Mouse (Mus musculus) forebrain, embryonic 15.5 days (tissue): ENCODE measurements at regions not wholly inside any gene's neighbourhood (a gene's known extent, or its start where the extent isn't known, plus 50 kb on each side); places are given as distances from the start of the nearest gene placed in this dataset.

Experiments
- ATAC-seq: fragments of 200-750 bp; cut with Nextera tagmentation; replicated peaks from 2 replicates; pipeline ENCODE4 v1.8.0; 2017; ENCODE audit warnings: mild to moderate bottlenecking, moderate TSS enrichment, moderate library complexity
- H3K27ac ChIP-seq: fragments of 300-500 bp; sonication (generic); replicated peaks from 2 replicates; pipeline ENCODE4 v1.5.1; 2015; ENCODE audit warnings: mild to moderate bottlenecking, inconsistent platforms
- H3K27me3 ChIP-seq: fragments of 300-500 bp; sonication (generic); 2 replicates; pipeline ENCODE4 v1.6.1; 2015; ENCODE audit warnings: inconsistent platforms
- H3K36me3 ChIP-seq: fragments of 300-500 bp; sonication (generic); 2 replicates; pipeline ENCODE4 v1.6.1; 2015; ENCODE audit warnings: mild to moderate bottlenecking, inconsistent platforms
- H3K4me1 ChIP-seq: fragments of 300-500 bp; sonication (generic); 2 replicates; pipeline ENCODE4 v1.6.1; 2015; ENCODE audit warnings: inconsistent platforms
- H3K4me2 ChIP-seq: fragments of 300-500 bp; sonication (generic); replicated peaks from 2 replicates; pipeline ENCODE4 v1.6.1; 2015; ENCODE audit warnings: mild to moderate bottlenecking, inconsistent platforms
- H3K4me3 ChIP-seq: fragments of 300-500 bp; sonication (generic); 2 replicates; pipeline ENCODE4 v1.5.1; 2015; ENCODE audit warnings: mild to moderate bottlenecking, inconsistent platforms
- H3K9ac ChIP-seq: fragments of 300-500 bp; sonication (generic); replicated peaks from 2 replicates; pipeline ENCODE4 v1.6.1; 2015; ENCODE audit warnings: mild to moderate bottlenecking, inconsistent platforms
- H3K9me3 ChIP-seq: fragments of 300-500 bp; sonication (generic); 2 replicates; pipeline ENCODE4 v1.6.1; 2016; ENCODE audit warnings: inconsistent platforms
- WGBS: fragments of 180-500 bp; shearing (Covaris S2); methylation state at CpG from one replicate; pipeline ENCODE4 v1.1.7; 2015; ENCODE audit warnings: mixed read lengths; 5-methylcytosine and 5-hydroxymethylcytosine counted together

GRCm38 (mm10) chr15:68394157-68394556 is 1893.4 kb upstream of the Lrrc6 start:
- H3K4me1 ChIP-seq = no peaks in the 10 kb centered on the region
- H3K36me3 ChIP-seq = no peaks in the 10 kb centered on the region
- no peak overlapping the region for H3K4me3 ChIP-seq
- H3K4me2 ChIP-seq = no peak overlapping the region
- H3K9ac ChIP-seq = no peak overlapping the region
- no peak overlapping the region for H3K27ac ChIP-seq
- no peaks in the 10 kb centered on the region for H3K27me3 ChIP-seq
- H3K9me3 ChIP-seq = no peaks in the 10 kb centered on the region
- WGBS = 97% methylated on average over 4 of the region's 4 CpGs
- ATAC-seq = no peak

GRCm38 (mm10) chr15:68391737-68392136 is 1891.0 kb upstream of the Lrrc6 start:
- H3K27ac ChIP-seq = no peak overlapping the region
- no peak overlapping the region for H3K9ac ChIP-seq
- no peaks in the 10 kb centered on the region for H3K9me3 ChIP-seq
- no peaks in the 10 kb centered on the region for H3K4me1 ChIP-seq
- no peaks in the 10 kb centered on the region for H3K36me3 ChIP-seq
- H3K4me3 ChIP-seq = no peak overlapping the region
- WGBS = 59% methylated on average over 1 of the region's 1 CpGs
- no peak for ATAC-seq
- no peak overlapping the region for H3K4me2 ChIP-seq
- no peaks in the 10 kb centered on the region for H3K27me3 ChIP-seq

DNA sequence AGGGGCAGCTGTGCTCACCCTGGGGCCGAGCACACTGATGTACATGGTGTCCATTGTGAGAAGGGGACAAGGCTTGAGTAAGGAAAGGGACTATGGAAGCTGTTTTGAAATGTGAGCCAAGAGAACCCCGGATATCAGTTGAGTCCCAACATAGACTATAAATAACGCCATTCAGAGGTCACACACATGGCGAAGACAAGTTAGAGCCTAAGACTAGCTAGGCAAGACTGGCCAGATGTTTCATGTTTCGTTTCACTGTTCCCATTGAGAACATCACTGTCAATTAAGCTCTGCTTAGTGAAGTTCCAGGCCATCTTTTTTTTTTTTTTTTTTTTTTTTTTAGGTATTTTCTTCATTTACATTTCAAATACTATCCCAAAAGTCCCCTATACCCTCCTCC is 1889.1 kb upstream of the Lrrc6 start:
- no peaks in the 10 kb centered on the region for H3K9me3 ChIP-seq
- no peak overlapping the region for H3K27ac ChIP-seq
- no peak overlapping the region for H3K4me3 ChIP-seq
- 87% methylated on average over 5 of the region's 5 CpGs for WGBS
- no peaks in the 10 kb centered on the region for H3K27me3 ChIP-seq
- no peak for ATAC-seq
- no peak overlapping the region for H3K9ac ChIP-seq
- H3K4me2 ChIP-seq = no peak overlapping the region
- H3K4me1 ChIP-seq = no peaks in the 10 kb centered on the region
- H3K36me3 ChIP-seq = no peaks in the 10 kb centered on the region

DNA sequence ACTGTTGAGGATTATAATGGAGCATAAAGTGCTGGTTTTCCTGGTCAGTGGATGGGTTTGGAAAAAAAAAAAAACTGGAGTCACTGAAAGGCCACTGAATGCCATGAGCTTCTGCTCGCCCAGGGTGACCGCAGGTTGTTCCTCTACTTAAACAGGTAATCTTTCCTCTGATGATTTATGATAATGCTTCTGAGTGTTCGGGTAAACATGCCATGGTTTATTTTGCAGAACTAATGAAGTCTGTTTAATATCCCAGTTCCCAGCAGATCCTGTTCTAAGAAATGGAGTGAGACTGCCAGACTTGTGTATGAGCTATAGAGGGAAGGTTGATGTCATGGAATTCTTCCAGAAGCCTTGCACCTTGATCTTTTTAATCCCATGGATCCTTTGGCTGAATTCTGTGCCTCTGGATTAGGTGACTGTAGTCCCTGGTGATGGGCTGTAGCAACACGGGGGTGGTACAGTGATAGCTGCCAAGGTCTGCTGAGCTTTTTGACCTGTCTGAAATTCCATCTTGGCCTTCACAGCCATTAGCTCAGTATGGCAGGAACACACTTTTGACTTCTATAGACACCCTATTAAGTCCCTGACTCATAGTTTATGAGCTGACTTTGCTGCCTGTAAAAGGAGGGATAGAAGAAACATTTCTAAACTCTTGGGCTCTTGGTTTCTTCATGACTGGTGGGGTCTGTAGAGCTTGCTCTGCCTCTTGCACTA is 1886.8 kb upstream of the Lrrc6 start:
- no peak for ATAC-seq
- H3K36me3 ChIP-seq = no peaks in the 10 kb centered on the region
- H3K27me3 ChIP-seq = no peaks in the 10 kb centered on the region
- 92% methylated on average over 4 of the region's 4 CpGs for WGBS
- H3K9ac ChIP-seq = no peak overlapping the region
- no peak overlapping the region for H3K4me3 ChIP-seq
- no peak overlapping the region for H3K4me2 ChIP-seq
- no peaks in the 10 kb centered on the region for H3K9me3 ChIP-seq
- H3K27ac ChIP-seq = no peak overlapping the region
- H3K4me1 ChIP-seq = no peaks in the 10 kb centered on the region

- Histone ChIP-seq H3K36me3 (no peaks in the 10 kb centered on the region), H3K4me1 (no peaks in the 10 kb centered on the region), H3K4me2 (no peak overlapping the region), H3K9ac (no peak overlapping the region), H3K27me3 (no peaks in the 10 kb centered on the region), H3K9me3 (no peaks in the 10 kb centered on the region), H3K4me3 (no peak overlapping the region), H3K27ac (no peak overlapping the region)
- 57% methylated on average over 10 of the region's 10 CpGs for WGBS
- ATAC-seq = no peak
These were observed 1884.0 kb upstream of the Lrrc6 start for GRCm38 (mm10) chr15:68384571-68385335.

DNA sequence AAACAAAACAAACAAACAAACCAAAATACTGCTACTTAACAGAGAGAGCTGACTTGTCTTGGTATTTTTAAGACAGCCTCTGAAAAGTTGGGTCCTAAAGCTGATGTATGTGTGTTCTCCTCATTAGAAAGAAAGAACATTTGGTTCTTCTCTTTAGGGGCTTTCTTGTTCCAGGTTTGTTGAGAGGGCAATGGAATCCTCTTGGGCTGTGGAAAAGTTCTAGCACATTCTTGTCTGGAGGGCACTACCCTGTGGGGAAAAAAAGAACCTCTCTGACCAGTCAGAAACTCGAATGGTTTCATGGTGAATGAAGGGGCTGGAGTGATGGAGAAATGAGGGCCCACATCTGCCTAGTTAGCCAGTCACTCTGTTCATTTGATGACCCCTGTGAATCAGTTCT is 1874.5 kb upstream of the Lrrc6 start:
- Histone ChIP-seq H3K9ac (no peak overlapping the region), H3K27me3 (no peaks in the 10 kb centered on the region), H3K9me3 (no peaks in the 10 kb centered on the region), H3K27ac (no peak overlapping the region), H3K4me2 (no peak overlapping the region), H3K36me3 (no peaks in the 10 kb centered on the region), H3K4me3 (no peak overlapping the region), H3K4me1 (no peaks in the 10 kb centered on the region)
- 48% methylated on average over 1 of the region's 1 CpGs for WGBS
- no peak for ATAC-seq

DNA sequence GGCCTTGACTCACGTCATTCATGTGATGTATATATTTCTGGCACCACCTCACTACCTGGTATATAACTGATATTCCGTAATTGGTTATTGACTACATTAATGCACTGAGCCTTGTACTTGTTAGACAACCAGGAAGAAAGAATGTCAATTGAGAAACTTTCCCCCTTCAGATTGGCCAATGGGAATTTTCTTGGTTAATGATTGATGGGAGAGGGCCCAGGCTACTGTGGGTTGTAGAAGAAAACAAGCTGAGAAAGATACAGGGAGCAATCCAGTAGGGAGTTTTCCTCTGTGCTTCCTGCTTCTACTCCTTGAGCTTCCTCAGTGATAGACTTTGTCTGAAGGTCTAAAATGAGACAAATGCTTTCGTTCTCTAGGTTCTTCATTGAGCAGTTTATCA is 1866.1 kb upstream of the Lrrc6 start:
- H3K36me3 ChIP-seq = no peaks in the 10 kb centered on the region
- H3K9ac ChIP-seq = no peak overlapping the region
- no peak overlapping the region for H3K4me2 ChIP-seq
- WGBS = 84% methylated on average over 3 of the region's 3 CpGs
- H3K4me1 ChIP-seq = peaks cover 5% of the 10 kb centered on the region
- H3K4me3 ChIP-seq = no peak overlapping the region
- ATAC-seq = no peak
- no peak overlapping the region for H3K27ac ChIP-seq
- no peaks in the 10 kb centered on the region for H3K9me3 ChIP-seq
- H3K27me3 ChIP-seq = no peaks in the 10 kb centered on the region

DNA sequence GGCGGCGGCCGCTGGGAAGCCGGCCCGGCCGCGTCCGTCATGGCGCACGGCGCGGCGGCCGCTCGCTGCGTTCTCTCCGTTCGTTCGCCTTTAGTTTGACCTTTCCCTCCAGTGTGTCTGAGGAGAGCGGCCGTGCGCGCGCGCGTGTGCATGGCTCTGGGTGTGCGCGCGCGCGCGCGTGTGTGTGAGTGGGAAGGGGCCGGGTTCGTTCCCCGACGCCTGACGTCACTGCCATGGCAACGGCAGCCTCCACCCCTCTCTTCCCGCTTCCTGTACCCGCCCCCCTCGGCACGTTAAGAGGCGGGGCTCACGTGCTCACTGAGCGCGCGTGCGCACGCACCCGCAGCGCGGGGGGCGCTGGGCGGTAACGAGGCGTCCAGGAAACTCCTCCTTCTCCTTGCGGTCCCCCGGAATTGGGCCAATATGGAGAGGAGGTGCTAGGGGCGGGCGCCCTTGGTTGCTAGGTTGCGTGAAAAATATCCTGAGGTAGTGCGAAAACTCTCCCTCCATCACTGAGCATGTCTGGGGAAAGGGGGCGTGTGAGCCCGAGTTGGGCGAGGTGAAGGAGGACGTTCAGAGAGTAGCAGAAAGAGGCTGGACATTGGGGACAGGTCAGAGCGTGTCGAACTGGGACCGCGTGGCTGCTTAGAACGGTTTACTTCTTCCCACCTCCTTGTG is 1862.5 kb upstream of the Lrrc6 start:
- H3K4me3 ChIP-seq = peak overlapping the region; percentile 90
- peak overlapping the region; percentile 60 for H3K4me2 ChIP-seq
- peaks cover 21% of the 10 kb centered on the region for H3K4me1 ChIP-seq
- H3K27me3 ChIP-seq = no peaks in the 10 kb centered on the region
- H3K9me3 ChIP-seq = no peaks in the 10 kb centered on the region
- H3K27ac ChIP-seq = peak overlapping the region; percentile 97
- peak overlapping the region; percentile 72 for H3K9ac ChIP-seq
- peak; percentile 98 for ATAC-seq
- no peaks in the 10 kb centered on the region for H3K36me3 ChIP-seq
- under 1% methylated on average over 67 of the region's 72 CpGs for WGBS

GRCm38 (mm10) chr15:68362081-68363057 is 1861.7 kb upstream of the Lrrc6 start:
- Histone ChIP-seq H3K9ac (peak overlapping the region; percentile 72), H3K36me3 (no peaks in the 10 kb centered on the region), H3K4me1 (peaks cover 21% of the 10 kb centered on the region), H3K27me3 (no peaks in the 10 kb centered on the region), H3K27ac (peak overlapping the region; percentile 97), H3K9me3 (no peaks in the 10 kb centered on the region), H3K4me3 (peak overlapping the region; percentile 90), H3K4me2 (peak overlapping the region; percentile 70)
- under 1% methylated on average over 74 of the region's 121 CpGs for WGBS
- ATAC-seq = peak; percentile 18

- Histone ChIP-seq H3K4me3 (peak overlapping the region; percentile 90), H3K9ac (peak overlapping the region; percentile 72), H3K4me1 (peaks cover 21% of the 10 kb centered on the region), H3K4me2 (peak overlapping the region; percentile 70), H3K27ac (no peak overlapping the region), H3K36me3 (no peaks in the 10 kb centered on the region), H3K27me3 (no peaks in the 10 kb centered on the region), H3K9me3 (no peaks in the 10 kb centered on the region)
- ATAC-seq = no peak
- WGBS = 44% methylated on average over 6 of the region's 6 CpGs
These were observed 1860.5 kb upstream of the Lrrc6 start for GRCm38 (mm10) chr15:68360956-68361908.

DNA sequence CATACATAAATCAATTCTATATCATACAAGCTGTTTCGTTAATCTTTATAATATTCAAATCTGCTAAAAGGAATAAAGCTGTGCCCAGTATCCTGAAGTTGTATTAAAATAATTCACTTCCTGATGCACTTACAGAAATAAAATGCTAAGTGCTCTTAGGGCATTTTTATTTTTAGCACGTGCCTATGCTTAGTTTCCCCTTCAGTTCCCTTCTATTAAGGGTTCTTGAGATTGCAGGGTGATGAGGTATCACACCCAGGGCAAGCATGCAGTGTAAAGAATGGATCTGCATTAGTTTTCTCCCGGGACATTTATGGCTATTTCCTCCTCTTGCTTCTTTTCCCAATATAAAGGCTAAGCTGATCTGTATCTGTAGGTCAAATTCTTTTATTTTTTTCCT is 1858.8 kb upstream of the Lrrc6 start:
- Histone ChIP-seq H3K36me3 (no peaks in the 10 kb centered on the region), H3K4me3 (no peak overlapping the region), H3K4me2 (no peak overlapping the region), H3K27ac (no peak overlapping the region), H3K27me3 (no peaks in the 10 kb centered on the region), H3K9me3 (no peaks in the 10 kb centered on the region), H3K9ac (no peak overlapping the region), H3K4me1 (peaks cover 21% of the 10 kb centered on the region)
- 77% methylated on average over 3 of the region's 3 CpGs for WGBS
- no peak for ATAC-seq
